Mouse (Mus musculus) naive thymus-derived CD4-positive, alpha-beta T cell, adult 2 months (primary cell): Measurements from ENCODE around the gene Elf4.
A peak's percentile ranks its signal among the peaks of the same experiment; 100 is the strongest.

Source experiments
- DNase-seq: peaks from one replicate; pipeline ENCODE4 v3.0.0-alpha.2; 2011; ENCODE audit warnings: low read depth

Gene Elf4

GRCm38 (mm10) chrX:48462754-48463507 is at the start of gene Elf4:
TSS of gene Elf4 (minus strand) at chrX:48463132.
- peak; percentile 80 for DNase-seq

GRCm38 (mm10) chrX:48493763-48494162 is 30.8 kb upstream of the Elf4 start:
- DNase-seq = peak; percentile 18

DNA sequence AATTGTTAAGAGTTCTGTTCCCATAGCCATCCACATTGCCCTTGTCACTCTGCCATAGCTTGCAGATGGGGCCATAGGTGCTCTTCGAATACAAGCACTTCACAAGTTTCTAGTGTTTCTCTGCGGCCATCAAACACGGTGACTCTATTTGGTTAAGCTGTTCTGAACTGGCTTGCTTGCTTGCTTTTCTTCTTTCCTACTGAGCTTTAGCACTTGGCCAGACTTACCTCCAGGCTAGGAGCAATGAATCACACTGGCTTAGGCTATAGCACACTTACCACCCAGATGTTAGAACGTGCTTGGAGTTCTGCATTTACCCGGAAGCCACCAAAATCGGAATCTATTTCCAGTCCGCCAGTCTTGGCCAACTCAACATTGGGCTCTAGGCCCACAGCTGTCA is 18.8 kb upstream of the Elf4 start:
- DNase-seq = no peak

GRCm38 (mm10) chrX:48481095-48481494 is 18.2 kb upstream of the Elf4 start:
- DNase-seq = no peak

DNA sequence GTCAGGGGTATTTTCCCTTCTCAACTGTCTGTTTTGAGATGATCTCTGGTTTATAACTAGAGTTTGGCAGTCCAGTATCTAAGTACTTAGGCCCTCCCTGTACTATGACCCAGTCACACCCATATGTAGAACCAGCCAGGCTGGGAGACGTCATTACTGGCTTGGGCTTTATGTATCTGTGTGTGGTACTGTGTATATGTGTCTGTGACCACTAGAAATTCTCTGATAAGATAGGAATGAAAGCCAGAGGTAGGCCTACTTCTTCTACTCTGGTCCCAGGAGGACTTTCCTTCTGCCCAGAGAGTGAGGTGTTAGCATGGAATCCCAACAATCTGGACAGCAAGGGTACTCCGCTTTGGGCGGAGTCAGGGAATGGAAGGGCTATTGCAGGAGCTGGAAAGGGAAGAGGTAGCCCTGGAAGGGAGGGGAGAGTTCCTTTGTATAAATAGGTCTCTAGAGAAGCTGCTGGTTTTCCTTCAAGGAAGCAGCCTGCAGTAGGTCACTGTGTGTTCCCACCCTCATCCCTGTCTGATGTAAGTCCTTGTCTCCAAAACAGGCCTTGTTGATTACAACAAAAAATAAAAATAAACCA is 4.5 kb upstream of the Elf4 start:
- no peak for DNase-seq

- DNase-seq = no peak
Measured at GRCm38 (mm10) chrX:48466174-48466573, 3.2 kb upstream of the Elf4 start.

GRCm38 (mm10) chrX:48464436-48464835 is 1.5 kb upstream of the Elf4 start:
- DNase-seq = no peak

DNA sequence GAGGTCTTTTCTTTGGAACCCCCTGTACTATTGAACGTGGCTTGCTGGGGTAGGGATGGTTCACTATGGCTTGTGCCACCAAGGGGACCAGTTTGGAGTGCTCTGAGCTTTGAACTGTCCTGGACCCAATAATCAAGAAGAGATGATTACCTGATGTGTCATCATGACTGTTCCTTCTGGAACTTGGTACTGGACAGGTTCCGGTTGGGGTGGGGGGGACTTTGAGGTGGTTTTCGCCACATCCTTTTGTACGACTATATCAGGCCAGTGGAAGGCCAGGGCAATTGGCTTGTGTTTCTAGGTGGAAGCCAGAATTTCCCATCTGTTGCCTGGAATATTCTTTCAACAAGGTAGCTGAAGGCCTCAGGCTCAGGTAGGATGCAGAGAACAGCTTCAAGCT is 704 bp upstream of the Elf4 start:
- no peak for DNase-seq

DNA sequence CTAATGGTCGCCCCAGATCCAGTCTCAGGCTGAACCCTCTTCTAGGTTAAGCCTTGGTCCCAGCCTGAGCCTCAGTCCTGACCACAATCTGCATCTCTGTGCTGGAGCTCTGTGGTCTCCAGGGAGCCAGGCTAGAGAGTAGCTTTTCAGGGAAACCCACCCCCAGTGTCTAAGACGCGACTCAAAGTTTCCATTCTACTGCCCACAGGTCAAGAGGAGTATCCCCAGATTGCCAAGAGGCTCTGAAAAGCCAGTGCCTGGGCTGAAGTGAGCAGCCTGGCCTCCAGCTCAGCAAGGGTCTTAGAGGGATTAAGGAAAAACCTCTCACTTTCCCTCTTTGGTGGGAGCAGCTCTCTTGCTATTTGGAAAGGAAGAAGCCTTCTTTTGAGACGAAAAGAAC is 635 bp downstream of the Elf4 start:
- no peak for DNase-seq

- DNase-seq = no peak
Measured at GRCm38 (mm10) chrX:48461006-48461405, 1.9 kb downstream of the Elf4 start.

- DNase-seq = no peak
Measured at GRCm38 (mm10) chrX:48460496-48460895, 2.4 kb downstream of the Elf4 start.

DNA sequence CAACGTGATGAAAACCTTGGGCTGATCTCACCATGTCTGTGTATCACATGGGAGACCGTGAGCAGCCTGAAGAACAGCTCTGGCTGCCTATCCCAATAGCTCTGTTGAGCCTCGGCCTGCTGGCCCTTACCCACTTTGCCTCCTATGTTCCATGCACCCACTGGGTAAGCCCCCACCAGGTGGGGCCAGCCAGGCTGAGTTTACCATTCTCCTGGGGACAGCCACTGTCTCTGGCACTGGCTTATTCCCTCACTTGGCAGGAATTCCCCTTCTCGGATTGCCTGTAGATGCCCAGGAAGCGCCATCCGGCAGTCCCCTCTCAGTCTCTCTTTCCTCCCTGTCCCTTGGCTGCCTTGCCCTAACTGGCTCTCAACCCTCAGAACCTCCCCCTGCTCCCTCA is 6.0 kb downstream of the Elf4 start:
- DNase-seq = no peak

DNA sequence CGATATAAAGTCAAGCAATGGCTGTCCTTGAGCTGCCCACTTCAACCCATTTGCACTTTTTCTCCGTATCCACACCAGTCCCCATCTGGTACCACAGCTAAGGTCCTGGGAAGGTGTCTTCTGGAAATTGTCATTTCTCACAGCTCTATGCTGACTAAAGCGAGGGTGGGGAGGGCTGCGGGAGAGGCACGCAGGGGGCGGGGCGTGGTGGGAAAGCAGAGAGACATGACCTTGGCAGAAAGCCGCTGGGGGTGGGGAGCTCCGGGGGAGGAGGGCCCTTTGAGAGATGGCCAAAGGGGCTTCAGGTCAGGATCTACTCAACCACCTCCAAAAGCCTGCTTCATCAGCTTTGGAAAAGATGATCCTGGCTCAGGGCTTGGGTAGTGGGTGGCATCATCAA is 7.9 kb downstream of the Elf4 start:
- peak; percentile 48 for DNase-seq

- DNase-seq = no peak
Measured at GRCm38 (mm10) chrX:48454495-48454878, 8.4 kb downstream of the Elf4 start.

DNA sequence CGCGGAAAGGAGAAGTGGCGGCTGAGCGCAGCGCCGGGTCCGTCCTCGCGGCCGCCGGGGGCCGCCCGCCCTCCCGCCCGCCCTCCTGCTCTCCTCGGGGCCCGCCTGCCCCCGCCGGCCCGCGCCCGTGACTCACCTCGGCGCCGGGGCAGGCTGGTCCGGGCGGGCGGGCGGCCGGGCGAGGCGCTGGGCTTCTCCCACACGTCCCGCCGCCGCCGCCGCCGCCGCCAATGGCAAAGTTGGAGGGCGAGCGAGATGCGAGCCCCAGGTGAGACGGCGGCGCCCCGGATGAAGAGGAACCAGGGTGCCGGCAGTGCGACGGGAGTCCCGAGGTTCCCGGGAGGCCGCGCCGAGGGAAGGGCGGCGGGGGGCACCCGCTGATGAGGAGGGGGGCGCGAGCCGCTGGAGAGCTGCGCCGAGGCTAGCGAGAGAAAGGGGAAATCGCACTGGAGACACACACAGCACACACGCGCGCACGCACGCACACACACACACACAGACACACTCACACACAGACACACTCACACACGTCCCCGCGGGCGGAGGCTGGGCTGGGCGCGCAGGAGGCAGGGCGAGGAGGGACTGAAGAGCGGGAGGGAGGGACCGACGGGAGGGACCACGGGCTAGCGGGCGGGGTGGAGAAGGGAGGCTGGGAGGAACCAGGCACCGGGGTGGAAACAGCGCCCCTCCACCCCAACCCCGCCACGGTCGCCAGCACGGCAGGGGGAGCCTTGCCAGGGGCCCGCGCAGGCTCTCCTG is 9.0 kb downstream of the Elf4 start:
- DNase-seq = peak; percentile 87

DNA sequence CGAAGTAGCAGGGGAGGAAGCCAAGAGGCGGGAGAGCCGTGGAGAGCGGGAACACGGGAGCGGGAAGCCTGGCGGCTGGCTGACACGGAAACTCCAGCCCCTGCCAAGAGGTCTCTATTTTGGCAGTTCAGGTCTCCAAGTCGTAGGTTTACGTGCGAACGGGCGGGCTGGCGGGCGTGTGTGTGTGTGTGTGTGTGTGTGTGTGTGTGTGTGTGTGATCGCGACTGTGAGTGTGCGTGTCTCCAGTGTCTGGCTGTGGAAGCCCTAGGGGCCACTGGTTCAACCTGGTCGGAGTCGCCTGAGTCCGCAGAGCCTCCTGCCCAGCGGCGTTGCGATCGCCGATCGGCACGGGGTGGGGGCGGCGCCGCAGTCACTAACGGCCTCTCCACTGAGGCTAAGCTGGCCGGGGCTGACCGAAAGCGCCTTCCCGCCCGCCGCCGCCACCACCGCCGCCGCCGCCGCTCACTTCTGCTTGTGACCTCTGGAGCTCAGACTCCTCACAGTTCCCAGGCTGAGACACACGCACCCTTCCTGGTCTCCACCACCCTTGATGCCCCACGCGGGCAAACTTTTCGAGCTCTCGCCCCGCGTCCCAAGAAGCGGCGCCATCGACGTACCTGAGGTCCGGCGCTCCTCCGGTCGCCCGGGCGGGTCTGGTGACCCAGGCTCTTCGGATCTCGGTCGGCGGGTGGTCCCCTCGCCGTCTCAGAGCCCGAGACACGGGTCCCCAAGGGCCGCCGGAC is 9.8 kb downstream of the Elf4 start:
- peak; percentile 38 for DNase-seq

GRCm38 (mm10) chrX:48452231-48452890 is 10.6 kb downstream of the Elf4 start:
- DNase-seq = no peak

DNA sequence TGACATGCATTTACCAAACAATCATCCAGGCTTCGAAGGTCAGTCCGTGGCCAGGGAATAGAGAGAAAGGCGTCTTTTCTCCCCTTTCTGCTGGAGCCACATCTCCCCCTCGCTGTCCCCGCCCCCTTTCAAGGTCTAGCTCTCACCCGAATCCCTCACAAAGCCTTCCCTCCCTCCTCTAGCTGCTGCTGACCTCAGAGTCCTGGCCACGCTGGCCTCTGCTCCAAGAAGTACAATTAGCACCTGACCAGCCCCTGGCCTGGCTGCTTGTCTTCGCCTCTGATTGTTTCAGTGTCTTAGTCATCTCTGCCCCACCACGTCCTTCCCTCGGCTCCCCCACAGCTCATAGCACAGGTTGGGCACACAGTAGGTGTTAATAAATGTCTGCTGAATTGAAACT is 13.3 kb downstream of the Elf4 start:
- no peak for DNase-seq

DNA sequence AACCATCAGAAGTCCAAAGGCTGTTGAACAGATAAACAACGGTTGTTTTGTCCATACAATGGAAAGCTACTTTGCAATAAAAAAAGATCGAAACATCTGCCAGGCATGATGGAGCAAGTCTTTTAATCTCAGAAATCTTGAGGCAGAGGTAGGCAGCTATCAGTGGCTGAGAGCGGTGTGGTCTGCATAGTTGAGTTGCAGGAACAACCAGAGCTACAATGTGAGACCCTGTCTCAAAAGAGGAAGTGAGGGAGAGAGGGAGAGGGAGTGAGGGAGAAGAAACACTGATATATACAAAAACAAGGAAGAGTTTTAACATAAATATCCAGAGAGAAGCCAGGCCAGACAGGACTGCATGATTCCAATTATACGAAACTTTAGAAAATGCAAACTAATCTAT is 18.3 kb downstream of the Elf4 start:
- no peak for DNase-seq

DNA sequence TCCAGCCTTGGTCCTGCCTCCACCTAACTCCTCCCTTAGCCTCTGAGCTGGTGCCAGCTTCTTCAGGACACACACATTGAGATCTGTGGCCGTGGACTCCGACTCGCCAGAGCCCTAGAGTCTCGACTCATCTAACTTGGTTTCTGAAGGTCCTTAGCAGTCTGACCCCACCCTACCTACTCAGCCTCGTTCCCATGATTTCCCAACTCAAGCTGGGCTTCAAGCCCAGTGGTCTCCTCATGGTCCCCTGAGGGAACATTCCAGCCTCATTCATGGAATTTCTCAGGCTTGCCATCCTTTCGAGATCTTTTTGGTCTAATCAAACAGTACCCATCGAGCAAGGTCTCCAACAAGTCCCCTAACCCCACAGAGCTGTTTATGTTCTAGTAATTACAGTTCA is 21.0 kb downstream of the Elf4 start:
- no peak for DNase-seq

- DNase-seq = no peak
Measured at GRCm38 (mm10) chrX:48441548-48441947, 21.4 kb downstream of the Elf4 start.

- DNase-seq = no peak
Measured at GRCm38 (mm10) chrX:48439036-48439435, 23.9 kb downstream of the Elf4 start.
